Mouse (Mus musculus): ENCODE measurements at regions not wholly inside any gene's neighbourhood (a gene's known extent, or its start where the extent isn't known, plus 50 kb on each side); places are given as distances from the start of the nearest gene placed in this dataset.
A peak's percentile ranks its signal among the peaks of the same experiment; 100 is the strongest.

DNA sequence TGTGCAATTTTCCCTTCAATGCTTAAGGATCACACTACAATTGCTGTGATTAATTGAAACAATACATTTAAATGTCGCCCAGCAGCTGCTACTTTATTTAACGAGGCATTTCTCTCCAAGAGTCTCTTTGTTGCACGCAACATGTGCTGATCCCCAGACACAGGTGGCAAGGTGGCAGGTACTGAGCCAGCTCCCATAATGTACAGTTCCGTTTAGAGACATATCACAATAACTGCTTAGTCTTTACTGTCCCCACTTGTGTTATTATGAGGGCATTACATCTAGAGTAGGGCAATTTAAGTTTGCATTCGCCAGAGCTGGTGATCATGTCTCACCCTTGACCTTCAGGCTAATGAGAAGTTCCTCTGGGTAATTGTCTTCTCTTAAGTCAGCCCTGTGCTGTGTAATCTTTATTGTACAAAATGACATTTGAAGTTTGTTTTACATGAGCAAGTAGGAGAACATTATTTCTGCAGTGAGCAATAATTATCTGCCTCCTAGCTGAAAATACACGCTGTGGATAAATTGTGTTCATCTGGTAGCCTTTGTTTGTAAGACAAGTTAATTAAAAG is 1005.7 kb upstream of the Nudt12 start:
- ATAC-seq (replicated peaks in 1 of 2; ENCODE audit: insufficient read depth in 1 of 2, low FRiP score in 2 of 2, low TSS enrichment in 1 of 2, low read depth in 1 of 2, poor library complexity in 2 of 2, severe bottlenecking in 2 of 2) = no peak

GRCm38 (mm10) chr17:59997952-59998351 is 984.8 kb upstream of the Nudt12 start:
- ATAC-seq (replicated peaks in 1 of 2; ENCODE audit: insufficient read depth in 1 of 2, low FRiP score in 2 of 2, low TSS enrichment in 1 of 2, low read depth in 1 of 2, poor library complexity in 2 of 2, severe bottlenecking in 2 of 2) = no peak

- ATAC-seq (replicated peaks in 1 of 2; ENCODE audit: insufficient read depth in 1 of 2, low FRiP score in 2 of 2, low TSS enrichment in 1 of 2, low read depth in 1 of 2, poor library complexity in 2 of 2, severe bottlenecking in 2 of 2) = no peak
Measured at GRCm38 (mm10) chr17:59979325-59979880, 966.2 kb upstream of the Nudt12 start.

- no peak for ATAC-seq (replicated peaks in 1 of 2; ENCODE audit: insufficient read depth in 1 of 2, low FRiP score in 2 of 2, low TSS enrichment in 1 of 2, low read depth in 1 of 2, poor library complexity in 2 of 2, severe bottlenecking in 2 of 2)
Measured at GRCm38 (mm10) chr17:59977136-59977770, 964.1 kb upstream of the Nudt12 start.

GRCm38 (mm10) chr17:59967383-59967782 is 954.2 kb upstream of the Nudt12 start:
- peak; percentile 97 for ATAC-seq (replicated peaks in 1 of 2; ENCODE audit: insufficient read depth in 1 of 2, low FRiP score in 2 of 2, low TSS enrichment in 1 of 2, low read depth in 1 of 2, poor library complexity in 2 of 2, severe bottlenecking in 2 of 2)

GRCm38 (mm10) chr17:59955300-59956057 is 942.3 kb upstream of the Nudt12 start:
- ATAC-seq (replicated peaks in 1 of 2; ENCODE audit: insufficient read depth in 1 of 2, low FRiP score in 2 of 2, low TSS enrichment in 1 of 2, low read depth in 1 of 2, poor library complexity in 2 of 2, severe bottlenecking in 2 of 2) = no peak

DNA sequence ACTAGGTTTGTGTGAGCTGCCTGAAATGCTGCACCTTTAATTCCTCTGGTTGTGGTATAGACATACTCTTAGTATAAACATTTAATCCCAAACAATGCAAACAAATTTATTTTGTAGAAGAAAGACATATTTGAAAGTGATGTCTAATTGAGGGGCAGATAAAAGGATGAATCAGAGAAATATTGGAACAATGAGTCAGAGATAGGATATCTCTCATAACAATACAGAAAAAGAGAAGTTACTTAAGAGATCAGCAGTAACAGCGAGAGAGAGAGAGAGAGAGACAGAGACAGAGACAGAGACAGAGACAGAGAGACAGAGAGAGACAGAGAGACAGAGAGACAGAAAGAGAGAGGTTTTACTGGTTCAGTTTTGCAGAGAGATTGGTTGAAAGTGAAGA is 933.3 kb upstream of the Nudt12 start:
- no peak for ATAC-seq (replicated peaks in 1 of 2; ENCODE audit: insufficient read depth in 1 of 2, low FRiP score in 2 of 2, low TSS enrichment in 1 of 2, low read depth in 1 of 2, poor library complexity in 2 of 2, severe bottlenecking in 2 of 2)

DNA sequence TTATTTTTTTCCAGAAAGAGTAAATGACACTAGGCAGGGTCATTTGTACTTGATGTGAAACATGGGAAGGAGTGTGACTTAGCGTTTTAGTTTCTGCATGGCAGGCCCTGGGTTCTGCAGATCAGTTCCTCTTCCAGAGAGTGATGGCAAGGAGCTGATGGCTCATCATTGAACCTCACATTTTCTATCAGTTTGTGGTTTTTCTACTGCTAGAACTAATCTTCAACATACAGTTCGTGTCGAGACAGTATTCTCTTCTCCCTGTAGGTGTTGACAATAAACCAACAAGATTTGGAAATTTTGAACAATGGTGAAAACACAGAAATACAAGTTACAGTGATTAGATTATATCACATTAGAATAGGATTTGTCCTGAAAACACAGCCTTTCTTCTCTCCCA is 891.2 kb upstream of the Nudt12 start:
- ATAC-seq (replicated peaks in 1 of 2; ENCODE audit: insufficient read depth in 1 of 2, low FRiP score in 2 of 2, low TSS enrichment in 1 of 2, low read depth in 1 of 2, poor library complexity in 2 of 2, severe bottlenecking in 2 of 2) = no peak

- ATAC-seq (replicated peaks in 1 of 2; ENCODE audit: insufficient read depth in 1 of 2, low FRiP score in 2 of 2, low TSS enrichment in 1 of 2, low read depth in 1 of 2, poor library complexity in 2 of 2, severe bottlenecking in 2 of 2) = no peak
Measured at GRCm38 (mm10) chr17:59877791-59878190, 864.6 kb upstream of the Nudt12 start.

- ATAC-seq (replicated peaks in 1 of 2; ENCODE audit: insufficient read depth in 1 of 2, low FRiP score in 2 of 2, low TSS enrichment in 1 of 2, low read depth in 1 of 2, poor library complexity in 2 of 2, severe bottlenecking in 2 of 2) = no peak
Measured at GRCm38 (mm10) chr17:59848853-59849252, 835.7 kb upstream of the Nudt12 start.

DNA sequence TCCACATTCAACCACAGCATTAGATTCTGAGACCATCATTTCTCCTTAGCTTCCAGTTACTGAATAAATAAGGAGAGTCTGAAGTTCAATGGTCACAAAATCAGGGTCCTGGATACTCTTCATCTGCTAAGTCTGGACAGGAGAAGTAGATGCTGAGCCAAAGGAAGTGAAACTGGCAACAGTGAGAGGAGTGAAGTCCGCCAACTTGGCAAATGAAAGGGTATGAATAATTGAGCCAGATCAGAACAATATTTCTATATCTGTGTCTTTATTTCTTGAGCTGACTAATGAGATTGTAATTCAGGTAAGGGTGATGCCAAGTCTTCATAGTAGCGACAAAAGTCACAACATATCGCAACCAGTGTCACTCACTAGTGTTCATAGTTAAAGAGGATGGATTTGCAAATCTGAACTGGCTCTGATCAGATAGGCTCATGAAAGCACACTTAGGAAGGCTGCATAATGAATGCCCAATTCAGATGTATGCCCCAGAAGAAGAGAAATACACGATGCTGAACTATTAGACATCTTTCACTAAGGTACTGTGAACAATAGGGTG is 832.2 kb upstream of the Nudt12 start:
- ATAC-seq (replicated peaks in 1 of 2; ENCODE audit: insufficient read depth in 1 of 2, low FRiP score in 2 of 2, low TSS enrichment in 1 of 2, low read depth in 1 of 2, poor library complexity in 2 of 2, severe bottlenecking in 2 of 2) = no peak

- no peak for ATAC-seq (replicated peaks in 1 of 2; ENCODE audit: insufficient read depth in 1 of 2, low FRiP score in 2 of 2, low TSS enrichment in 1 of 2, low read depth in 1 of 2, poor library complexity in 2 of 2, severe bottlenecking in 2 of 2)
Measured at GRCm38 (mm10) chr17:59805870-59806269, 792.7 kb upstream of the Nudt12 start.

DNA sequence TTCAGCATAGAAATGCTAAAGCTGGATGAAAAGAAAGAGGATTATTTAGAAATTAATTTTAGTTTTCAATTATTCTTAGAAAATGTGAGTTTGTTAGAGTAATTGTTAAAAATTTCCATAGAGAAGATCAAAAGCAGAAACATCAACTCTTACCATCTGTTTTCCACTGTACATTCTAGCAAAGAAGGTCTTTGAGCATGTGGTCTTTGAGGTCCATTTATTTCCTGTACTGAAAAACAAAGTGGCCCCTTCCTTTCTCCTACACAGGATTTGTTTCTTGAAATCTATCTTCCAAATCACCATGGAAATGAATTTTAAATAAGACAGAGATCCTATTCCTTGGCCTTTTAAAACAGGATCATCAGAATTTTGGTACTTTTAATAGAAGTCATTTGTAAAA is 780.3 kb upstream of the Nudt12 start:
- peak; percentile 72 to 74 for ATAC-seq (replicated peaks in 1 of 2; ENCODE audit: insufficient read depth in 1 of 2, low FRiP score in 2 of 2, low TSS enrichment in 1 of 2, low read depth in 1 of 2, poor library complexity in 2 of 2, severe bottlenecking in 2 of 2)

GRCm38 (mm10) chr17:59792780-59793179 is 779.6 kb upstream of the Nudt12 start:
- ATAC-seq (replicated peaks in 1 of 2; ENCODE audit: insufficient read depth in 1 of 2, low FRiP score in 2 of 2, low TSS enrichment in 1 of 2, low read depth in 1 of 2, poor library complexity in 2 of 2, severe bottlenecking in 2 of 2) = peak; percentile 90 to 98

DNA sequence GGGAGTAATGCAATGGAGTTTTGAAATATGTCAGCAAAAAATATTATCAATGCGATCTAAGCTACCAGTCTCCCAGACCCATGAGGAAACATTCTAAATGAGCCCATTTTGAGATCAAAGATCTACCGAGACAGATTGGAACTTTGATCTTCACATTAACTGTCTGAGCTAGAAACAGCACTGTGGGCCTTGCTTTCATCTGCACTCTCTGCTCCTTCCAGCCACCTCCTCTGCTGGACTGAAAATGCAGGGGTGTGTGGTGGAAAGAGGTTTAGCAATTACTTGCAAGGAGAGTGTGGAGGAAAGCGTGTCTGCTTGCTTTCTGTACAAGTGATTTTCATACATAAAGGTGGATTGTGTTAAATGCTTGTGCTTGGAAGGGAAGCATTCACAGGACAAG is 760.9 kb upstream of the Nudt12 start:
- no peak for ATAC-seq (replicated peaks in 1 of 2; ENCODE audit: insufficient read depth in 1 of 2, low FRiP score in 2 of 2, low TSS enrichment in 1 of 2, low read depth in 1 of 2, poor library complexity in 2 of 2, severe bottlenecking in 2 of 2)

GRCm38 (mm10) chr17:59766580-59766979 is 753.4 kb upstream of the Nudt12 start:
- ATAC-seq (replicated peaks in 1 of 2; ENCODE audit: insufficient read depth in 1 of 2, low FRiP score in 2 of 2, low TSS enrichment in 1 of 2, low read depth in 1 of 2, poor library complexity in 2 of 2, severe bottlenecking in 2 of 2) = peak; percentile 86

DNA sequence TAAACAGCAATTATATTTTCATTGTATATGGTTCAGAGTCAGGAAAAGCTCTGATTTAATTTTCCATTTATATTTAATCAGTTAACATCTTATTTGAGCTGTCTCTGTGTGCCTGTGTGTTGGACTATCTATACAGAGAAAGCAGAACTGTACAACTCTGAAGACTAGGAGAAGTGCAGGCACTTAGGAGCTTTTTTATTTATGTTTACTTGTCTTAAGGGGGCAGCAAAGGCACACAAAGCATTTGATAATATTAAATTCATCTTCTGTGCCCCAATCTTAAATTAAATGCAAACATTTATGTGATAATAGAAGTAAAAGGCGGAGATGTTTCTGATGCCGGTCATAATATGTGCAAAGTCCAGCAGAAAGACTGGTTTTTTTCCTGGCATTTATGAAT is 751.3 kb upstream of the Nudt12 start:
- ATAC-seq (replicated peaks in 1 of 2; ENCODE audit: insufficient read depth in 1 of 2, low FRiP score in 2 of 2, low TSS enrichment in 1 of 2, low read depth in 1 of 2, poor library complexity in 2 of 2, severe bottlenecking in 2 of 2) = peak; percentile 30 to 54; a peak in 2 of 4 replicates

DNA sequence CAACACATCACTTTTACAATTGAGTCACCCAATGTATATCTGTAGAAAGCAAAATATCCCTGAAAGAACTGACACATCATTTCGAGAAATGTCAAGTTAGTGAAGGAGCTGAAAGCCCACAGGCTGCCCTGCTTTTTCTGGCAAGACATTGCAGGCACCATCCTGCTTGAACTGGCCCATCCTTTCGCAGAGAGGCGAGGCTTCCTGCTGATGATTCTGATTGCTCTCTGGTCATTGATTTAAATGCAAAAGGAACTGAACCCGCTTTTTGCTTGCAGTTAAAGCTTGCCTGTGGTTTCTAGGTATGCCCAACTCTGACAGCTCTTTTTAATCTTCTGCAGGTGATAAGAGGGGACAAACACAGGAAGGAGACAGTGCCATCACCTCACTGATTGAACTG is 748.9 kb upstream of the Nudt12 start:
- no peak for ATAC-seq (replicated peaks in 1 of 2; ENCODE audit: insufficient read depth in 1 of 2, low FRiP score in 2 of 2, low TSS enrichment in 1 of 2, low read depth in 1 of 2, poor library complexity in 2 of 2, severe bottlenecking in 2 of 2)

Data from hematopoietic stem cell, adult 5-6 weeks (primary cell).